Mouse (Mus musculus) forebrain, embryonic 11.5 days (tissue): Measurements from ENCODE around the gene Aanat. TPM values are rescaled to one million over a fixed set of nuclear protein-coding genes. Genes with fewer than 3 reads are reported as not detected.

Experiments used
- ATAC-seq: fragments of 200-750 bp; cut with Nextera tagmentation; replicated peaks from 2 replicates; pipeline ENCODE4 v1.8.0; 2017; ENCODE audit warnings: moderate TSS enrichment; ENCODE audit not compliant: low FRiP score
- DNase-seq: peaks from one replicate; pipeline ENCODE4 v3.0.0-alpha.2; 2017; ENCODE audit warnings: low spot score
- H3K27ac ChIP-seq: fragments of 300-500 bp; sonication (generic); 2 replicates; pipeline ENCODE4 v1.5.1; 2014; ENCODE audit warnings: low read depth, low read length
- H3K27me3 ChIP-seq: fragments of 300-500 bp; sonication (generic); 2 replicates; pipeline ENCODE4 v1.6.1; 2014; ENCODE audit warnings: mild to moderate bottlenecking, low read length, mixed read lengths; ENCODE audit not compliant: control insufficient read depth, insufficient read depth
- H3K36me3 ChIP-seq: fragments of 300-500 bp; sonication (generic); 2 replicates; pipeline ENCODE4 v1.6.1; 2014; ENCODE audit warnings: mild to moderate bottlenecking, low read length, moderate library complexity, mixed read lengths; ENCODE audit not compliant: control insufficient read depth, insufficient read depth
- H3K4me1 ChIP-seq: fragments of 300-500 bp; sonication (generic); replicated peaks from 2 replicates; pipeline ENCODE4 v1.6.1; 2014; ENCODE audit warnings: low read length, mixed read lengths; ENCODE audit not compliant: control insufficient read depth, insufficient read depth
- H3K4me2 ChIP-seq: fragments of 300-500 bp; sonication (generic); 2 replicates; pipeline ENCODE4 v1.6.1; 2014; ENCODE audit warnings: low read depth, mild to moderate bottlenecking, low read length, moderate library complexity, mixed read lengths; ENCODE audit not compliant: severe bottlenecking
- H3K4me3 ChIP-seq: fragments of 300-500 bp; sonication (generic); 2 replicates; pipeline ENCODE4 v1.5.1; 2014; ENCODE audit warnings: low read depth, low read length
- H3K9ac ChIP-seq: fragments of 300-500 bp; sonication (generic); 2 replicates; pipeline ENCODE4 v1.6.1; 2014; ENCODE audit warnings: low read length
- H3K9me3 ChIP-seq: fragments of 300-500 bp; sonication (generic); 2 replicates; pipeline ENCODE4 v1.6.1; 2016; ENCODE audit warnings: low read length, mixed read lengths; ENCODE audit not compliant: control insufficient read depth
- WGBS: fragments of 180-500 bp; shearing (Covaris S2); extraction: QIAGEN DNeasy Blood & Tissue Kit; methylation state at CpG from one replicate; pipeline ENCODE4 v1.1.7; 2014; 5-methylcytosine and 5-hydroxymethylcytosine counted together
- polyA plus RNA-seq: library from polyadenylated mRNA; unstranded; fragments of >200 nt; fragmentation: Nextera tagmentation; extraction: Ambion mirVana; gene quantifications from 2 replicates; pipeline ENCODE4 v1.2.1, GENCODE M21; 2014

Gene Aanat
- polyA plus RNA-seq, 1 experiment from 2014 or later = not detected

GRCm38 (mm10) chr11:116593345-116593744 is 7.1 kb downstream of the Aanat start:
- Histone ChIP-seq H3K4me3 (no peak overlapping the region), H3K4me2 (no peak overlapping the region), H3K9me3 (no peaks in the 10 kb centered on the region), H3K9ac (no peak overlapping the region), H3K27ac (no peak overlapping the region), H3K4me1 (peaks cover 2% of the 10 kb centered on the region; the same call in 1 of the 2 replicates), H3K27me3 (no peaks in the 10 kb centered on the region), H3K36me3 (no peaks in the 10 kb centered on the region)
- no peak for DNase-seq
- no peak for ATAC-seq
- WGBS = 57% methylated on average over 4 of the region's 4 CpGs

- Histone ChIP-seq H3K36me3 (no peaks in the 10 kb centered on the region), H3K9ac (no peak overlapping the region), H3K27me3 (no peaks in the 10 kb centered on the region), H3K4me1 (no peaks in the 10 kb centered on the region), H3K27ac (no peak overlapping the region), H3K4me2 (no peak overlapping the region), H3K9me3 (no peaks in the 10 kb centered on the region), H3K4me3 (no peak overlapping the region)
- ATAC-seq (no peak), DNase-seq (no peak)
- WGBS = 89% methylated on average over 19 of the region's 19 CpGs
Measured at GRCm38 (mm10) chr11:116596766-116597165, 10.5 kb downstream of the Aanat start.

GRCm38 (mm10) chr11:116598193-116598592 is 12.0 kb downstream of the Aanat start:
- no peaks in the 10 kb centered on the region for H3K27me3 ChIP-seq
- H3K9me3 ChIP-seq = no peaks in the 10 kb centered on the region
- ATAC-seq = no peak
- no peak overlapping the region for H3K4me3 ChIP-seq
- WGBS = 92% methylated on average over 8 of the region's 8 CpGs
- no peaks in the 10 kb centered on the region for H3K4me1 ChIP-seq
- no peak for DNase-seq
- H3K4me2 ChIP-seq = no peak overlapping the region
- no peaks in the 10 kb centered on the region for H3K36me3 ChIP-seq
- no peak overlapping the region for H3K9ac ChIP-seq
- no peak overlapping the region for H3K27ac ChIP-seq

- Histone ChIP-seq H3K27ac (no peak overlapping the region), H3K27me3 (no peaks in the 10 kb centered on the region), H3K4me2 (no peak overlapping the region), H3K36me3 (no peaks in the 10 kb centered on the region), H3K4me3 (no peak overlapping the region), H3K4me1 (no peaks in the 10 kb centered on the region), H3K9me3 (no peaks in the 10 kb centered on the region), H3K9ac (no peak overlapping the region)
- ATAC-seq = no peak
- WGBS = 93% methylated on average over 15 of the region's 15 CpGs
- no peak for DNase-seq
Measured at GRCm38 (mm10) chr11:116599230-116599629, 13.0 kb downstream of the Aanat start.

- H3K4me3 ChIP-seq = no peak overlapping the region
- H3K4me2 ChIP-seq = no peak overlapping the region
- ATAC-seq (no peak), DNase-seq (no peak)
- no peaks in the 10 kb centered on the region for H3K9me3 ChIP-seq
- no peak overlapping the region for H3K27ac ChIP-seq
- WGBS = 94% methylated on average over 8 of the region's 8 CpGs
- H3K4me1 ChIP-seq = no peaks in the 10 kb centered on the region
- H3K36me3 ChIP-seq = no peaks in the 10 kb centered on the region
- H3K27me3 ChIP-seq = no peaks in the 10 kb centered on the region
- no peak overlapping the region for H3K9ac ChIP-seq
Measured at GRCm38 (mm10) chr11:116601166-116601565, 14.9 kb downstream of the Aanat start.

- WGBS = 87% methylated on average over 8 of the region's 8 CpGs
- no peak overlapping the region for H3K27ac ChIP-seq
- no peaks in the 10 kb centered on the region for H3K4me1 ChIP-seq
- H3K27me3 ChIP-seq = no peaks in the 10 kb centered on the region
- H3K9ac ChIP-seq = no peak overlapping the region
- ATAC-seq (no peak), DNase-seq (no peak)
- H3K36me3 ChIP-seq = no peaks in the 10 kb centered on the region
- no peaks in the 10 kb centered on the region for H3K9me3 ChIP-seq
- H3K4me3 ChIP-seq = no peak overlapping the region
- H3K4me2 ChIP-seq = no peak overlapping the region
Measured at GRCm38 (mm10) chr11:116602043-116602442, 15.8 kb downstream of the Aanat start.

- 92% methylated on average over 10 of the region's 10 CpGs for WGBS
- DNase-seq (peak; percentile 67), ATAC-seq (no peak)
- Histone ChIP-seq H3K27ac (no peak overlapping the region), H3K36me3 (no peaks in the 10 kb centered on the region), H3K4me3 (no peak overlapping the region), H3K9me3 (no peaks in the 10 kb centered on the region), H3K4me2 (no peak overlapping the region), H3K9ac (no peak overlapping the region), H3K4me1 (no peaks in the 10 kb centered on the region), H3K27me3 (no peaks in the 10 kb centered on the region)
Measured at GRCm38 (mm10) chr11:116603339-116603738, 17.1 kb downstream of the Aanat start.

GRCm38 (mm10) chr11:116604097-116604496 is 17.9 kb downstream of the Aanat start:
- H3K9ac ChIP-seq = no peak overlapping the region
- no peaks in the 10 kb centered on the region for H3K27me3 ChIP-seq
- ATAC-seq (no peak), DNase-seq (no peak)
- H3K4me2 ChIP-seq = no peak overlapping the region
- no peak overlapping the region for H3K27ac ChIP-seq
- no peaks in the 10 kb centered on the region for H3K4me1 ChIP-seq
- no peaks in the 10 kb centered on the region for H3K36me3 ChIP-seq
- no peaks in the 10 kb centered on the region for H3K9me3 ChIP-seq
- WGBS = 95% methylated on average over 12 of the region's 12 CpGs
- no peak overlapping the region for H3K4me3 ChIP-seq

- no peaks in the 10 kb centered on the region for H3K36me3 ChIP-seq
- H3K9me3 ChIP-seq = no peaks in the 10 kb centered on the region
- H3K4me1 ChIP-seq = no peaks in the 10 kb centered on the region
- H3K27ac ChIP-seq = no peak overlapping the region
- no peak overlapping the region for H3K4me2 ChIP-seq
- H3K4me3 ChIP-seq = no peak overlapping the region
- DNase-seq = no peak
- no peak for ATAC-seq
- no peak overlapping the region for H3K9ac ChIP-seq
- no peaks in the 10 kb centered on the region for H3K27me3 ChIP-seq
- 87% methylated on average over 3 of the region's 3 CpGs for WGBS
Measured at GRCm38 (mm10) chr11:116607717-116608116, 21.5 kb downstream of the Aanat start.
